Mouse (Mus musculus): ENCODE results near the gene Magix.
"Not testable (repeated sequence)": the region's sequence is repeated elsewhere in the genome, so short reads cannot be mapped to it uniquely, and the experiment has no call there.

Magix gene

GRCm38 (mm10) chrX:7680864-7681263 lies at the start of gene Magix:
TSS of gene Magix (minus strand) at chrX:7681251.
- DNase-seq (ENCODE audit: low read depth, low spot score), result no peak

DNA sequence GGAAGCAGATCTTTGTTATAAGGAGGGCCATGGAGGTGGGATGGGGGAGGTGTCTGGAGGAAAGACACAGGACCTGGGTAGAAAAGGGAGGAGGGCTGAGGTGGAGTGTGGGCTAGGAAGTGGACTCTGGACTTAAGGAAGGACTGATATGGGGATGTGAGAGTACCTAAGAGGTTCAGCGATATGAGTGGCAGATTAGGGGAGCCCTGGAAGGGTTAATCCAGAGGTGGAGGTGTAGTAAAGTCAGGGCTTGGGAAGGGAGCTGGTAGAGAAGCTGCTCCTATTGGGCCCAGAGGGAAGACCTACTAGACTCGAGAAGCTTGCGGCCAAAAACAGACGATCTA lies 47.8 kb upstream of the Magix start:
- DNase-seq (ENCODE audit: low read depth, low spot score), result no peak

DNA sequence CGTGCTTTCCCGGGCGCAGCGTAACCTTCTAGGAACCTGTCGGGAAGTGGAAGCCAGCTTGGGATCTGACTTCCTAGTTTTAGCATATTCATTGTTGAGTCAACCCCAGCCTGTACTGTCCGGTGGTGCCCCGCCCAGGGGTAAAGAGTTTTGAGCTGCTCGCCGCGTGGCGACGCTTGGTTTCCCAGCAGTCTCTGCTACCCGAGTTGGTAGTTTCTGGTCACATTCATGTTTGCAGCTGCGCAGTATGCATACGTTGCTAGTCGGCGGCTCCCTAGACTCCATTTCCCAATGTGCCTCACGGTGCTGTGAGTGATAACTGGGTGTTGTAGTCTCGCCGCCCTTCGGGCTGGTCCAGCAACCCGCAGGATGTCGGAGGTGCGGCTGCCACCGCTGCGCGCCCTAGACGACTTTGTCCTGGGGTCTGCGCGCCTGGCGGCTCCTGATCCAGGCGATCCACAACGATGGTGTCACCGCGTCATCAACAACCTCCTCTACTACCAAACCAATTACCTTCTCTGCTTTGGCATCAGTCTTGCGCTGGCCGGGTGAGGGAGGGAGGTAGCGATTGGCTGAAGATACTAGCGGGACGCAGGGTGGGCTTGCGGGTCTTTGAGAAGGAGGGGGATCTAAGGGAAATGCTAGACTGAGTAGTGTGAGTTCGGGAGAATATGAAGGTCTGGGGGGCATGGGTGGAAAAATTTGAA lies 47.3 kb upstream of the Magix start, which contains the start of gene Praf2:
Gene Praf2 (plus strand): TSS at position 225 of the 707 bp plus-strand sequence.
- DNase-seq (ENCODE audit: low read depth, low spot score), result peak; percentile 83

- no peak for DNase-seq (ENCODE audit: low read depth, low spot score)
Observed at GRCm38 (mm10) chrX:7727176-7727575, 46.1 kb upstream of the Magix start.

- DNase-seq (ENCODE audit: low read depth, low spot score), result no peak
Observed at GRCm38 (mm10) chrX:7725841-7726240, 44.8 kb upstream of the Magix start.

- no peak for DNase-seq (ENCODE audit: low read depth, low spot score)
Observed at GRCm38 (mm10) chrX:7724135-7724534, 43.1 kb upstream of the Magix start.

DNA sequence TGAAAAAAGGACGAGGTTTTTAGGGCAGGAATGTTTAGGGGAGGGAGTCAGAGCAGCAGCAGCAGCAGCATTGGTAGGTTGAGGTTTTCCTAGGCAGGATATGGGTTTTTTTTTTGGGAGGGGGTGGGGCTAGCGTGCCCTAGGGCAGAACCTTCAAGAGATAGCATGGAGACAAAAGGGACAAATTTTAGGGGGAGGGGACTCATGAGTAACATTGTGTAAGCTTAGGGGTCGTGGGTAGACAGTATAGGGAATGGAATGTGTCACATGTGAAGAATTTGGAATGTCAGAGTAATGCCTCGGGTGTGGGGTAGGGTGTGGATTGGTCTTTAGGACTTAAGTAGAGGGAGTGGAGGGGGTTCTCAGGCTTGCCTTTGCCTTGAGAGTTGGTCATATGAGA lies 41.6 kb upstream of the Magix start:
- no peak for DNase-seq (ENCODE audit: low read depth, low spot score)

GRCm38 (mm10) chrX:7722282-7722611 lies 41.2 kb upstream of the Magix start:
- no peak for DNase-seq (ENCODE audit: low read depth, low spot score)

GRCm38 (mm10) chrX:7721514-7722281 lies 40.6 kb upstream of the Magix start, which contains the start of gene Gm45208:
TSS of gene Gm45208 (plus strand) at chrX:7722245.
- peak; percentile 65 for DNase-seq (ENCODE audit: low read depth, low spot score)

DNA sequence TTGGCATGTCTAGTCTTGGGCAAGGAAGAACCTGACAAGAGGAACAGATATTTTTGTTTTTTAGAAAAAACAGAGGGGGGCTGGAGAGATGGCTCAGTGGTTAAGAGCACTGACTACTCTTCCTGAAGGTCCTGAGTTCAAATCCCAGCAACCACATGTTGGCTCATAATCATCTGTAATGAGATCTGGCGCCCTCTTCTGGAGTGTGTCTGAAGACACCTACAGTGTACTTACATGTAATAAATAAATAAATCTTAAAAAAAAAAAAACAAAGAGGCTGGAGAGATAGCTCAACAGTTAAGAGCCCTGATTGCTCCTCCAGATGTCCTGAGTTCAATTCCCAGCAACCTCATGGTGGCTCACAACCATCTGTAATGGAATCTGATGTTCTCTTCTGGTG lies 35.0 kb upstream of the Magix start:
- DNase-seq (ENCODE audit: low read depth, low spot score), result not testable (repeated sequence)

GRCm38 (mm10) chrX:7714135-7714899 lies 33.3 kb upstream of the Magix start, which contains the start of gene Wdr45:
TSS of gene Wdr45 (plus strand) at chrX:7714333.
- DNase-seq (ENCODE audit: low read depth, low spot score), result peak; percentile 92

- not testable (repeated sequence) for DNase-seq (ENCODE audit: low read depth, low spot score)
Observed at GRCm38 (mm10) chrX:7713764-7714134, 32.7 kb upstream of the Magix start.

DNA sequence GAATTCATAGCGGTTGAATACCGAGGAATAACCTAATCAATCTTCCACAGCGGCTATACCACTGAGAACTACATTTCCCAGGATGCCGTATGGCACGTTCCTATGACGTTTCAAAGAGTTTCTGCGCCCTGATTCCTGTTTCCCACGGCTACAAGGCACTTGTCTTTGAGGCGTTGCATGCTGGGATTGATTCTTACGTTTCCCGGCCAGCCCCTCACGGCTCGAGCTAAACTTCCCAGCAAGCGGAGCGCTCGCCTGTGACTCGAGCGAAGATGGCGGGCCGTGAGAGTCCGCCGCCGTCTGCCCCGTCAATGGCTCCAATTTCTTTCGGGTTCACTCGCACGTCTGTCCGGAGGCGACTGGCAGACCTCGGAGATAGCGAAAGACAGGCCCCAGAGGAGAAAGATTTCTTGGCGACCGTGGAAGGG lies 15.9 kb upstream of the Magix start, which contains the start of gene Gpkow:
Gene Gpkow (plus strand): TSS at position 178 of the 428 bp plus-strand sequence.
- DNase-seq (ENCODE audit: low read depth, low spot score), result peak; percentile 89

GRCm38 (mm10) chrX:7696520-7696919 lies 15.5 kb upstream of the Magix start:
- no peak for DNase-seq (ENCODE audit: low read depth, low spot score)

DNA sequence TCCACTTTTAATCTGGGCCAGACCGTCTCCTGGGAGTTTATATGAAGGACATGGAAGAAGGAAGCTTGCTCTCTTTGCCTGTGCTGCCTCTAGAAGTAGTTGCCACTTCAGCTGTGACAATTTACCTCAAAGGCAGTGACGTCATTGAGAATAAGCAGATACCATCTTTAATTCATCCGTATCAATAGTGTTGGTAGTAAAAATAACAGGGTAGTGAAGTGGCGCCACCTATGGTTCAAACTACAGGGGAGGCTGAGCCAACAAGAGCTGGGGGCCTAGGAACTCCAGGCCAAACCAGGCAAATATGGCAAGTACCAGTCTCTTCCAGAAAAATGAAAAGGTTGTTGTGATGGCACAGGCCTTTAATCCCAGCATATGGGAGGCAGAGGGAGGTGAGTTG lies 11.8 kb upstream of the Magix start:
- DNase-seq (ENCODE audit: low read depth, low spot score), result no peak

- DNase-seq (ENCODE audit: low read depth, low spot score), result no peak
Observed at GRCm38 (mm10) chrX:7690486-7690885, 9.4 kb upstream of the Magix start.

DNA sequence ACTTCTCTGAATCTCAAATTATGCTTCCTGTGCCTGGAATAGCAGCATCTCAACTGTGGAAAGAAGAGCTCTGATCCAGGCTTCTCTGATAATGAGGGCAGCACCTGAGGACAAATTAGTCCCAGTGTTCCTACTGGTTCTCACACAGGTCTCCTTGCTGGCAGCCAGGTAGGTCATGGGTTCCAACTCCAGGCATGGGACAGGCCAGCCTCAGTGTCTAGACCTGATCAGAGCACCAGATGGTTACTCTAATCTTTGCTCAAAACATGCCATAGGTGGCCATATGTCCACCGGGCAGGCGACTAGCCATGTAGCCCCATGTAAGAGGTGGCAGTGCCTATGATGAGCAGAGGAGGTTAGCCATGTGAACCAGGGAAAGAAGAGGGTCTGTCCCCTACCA lies 7.3 kb upstream of the Magix start:
- no peak for DNase-seq (ENCODE audit: low read depth, low spot score)

GRCm38 (mm10) chrX:7680057-7680412 lies 1.0 kb downstream of the Magix start:
- DNase-seq (ENCODE audit: low read depth, low spot score), result no peak

GRCm38 (mm10) chrX:7679405-7680056 lies 1.5 kb downstream of the Magix start:
- DNase-seq (ENCODE audit: low read depth, low spot score), result peak; percentile 90

DNA sequence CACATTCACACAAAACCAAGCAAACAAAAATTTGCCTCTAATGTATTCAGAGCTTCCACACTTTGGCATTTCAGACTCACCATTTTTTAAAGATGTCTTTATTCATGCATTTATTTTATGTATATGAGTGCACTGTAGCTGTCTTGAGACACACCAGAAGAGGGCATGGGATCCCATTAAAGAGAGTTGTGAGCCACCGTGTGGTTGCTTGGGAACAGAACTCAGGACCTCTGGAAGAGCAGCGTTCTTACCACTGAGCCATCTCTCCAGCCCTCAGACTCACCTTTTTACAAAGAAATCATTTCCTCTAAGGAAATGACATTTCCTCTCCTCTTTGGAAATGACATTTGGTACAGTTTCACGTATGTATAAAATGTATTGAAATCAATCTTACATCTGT lies 2.1 kb downstream of the Magix start:
- DNase-seq (ENCODE audit: low read depth, low spot score), result no peak

DNA sequence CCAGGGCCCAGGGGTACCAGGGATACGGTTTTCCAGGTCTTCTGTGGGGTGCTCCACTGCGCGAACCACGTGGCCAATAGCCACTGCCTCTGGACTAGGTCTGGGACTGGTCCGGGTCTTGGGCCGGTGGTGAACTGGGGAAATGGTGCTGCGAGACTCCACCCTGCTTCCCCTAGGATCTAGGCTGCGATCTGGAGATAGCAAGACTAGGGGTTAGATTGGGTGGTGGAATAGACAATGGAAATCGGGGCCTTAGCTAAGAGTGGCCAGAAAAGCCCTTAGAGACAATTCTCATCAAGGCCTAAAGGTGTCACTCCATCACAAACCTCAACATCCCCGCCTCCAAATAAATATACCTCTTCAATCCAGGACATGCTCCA lies 6.1 kb downstream of the Magix start:
- DNase-seq (ENCODE audit: low read depth, low spot score), result no peak
